Mouse (Mus musculus): ENCODE data around the gene Lss. TPM values are rescaled to one million over a fixed set of nuclear protein-coding genes. Genes with fewer than 3 reads are reported as not detected.

The Lss gene
- polyA plus RNA-seq, 1 experiment from 2014 or later = 22.3 TPM

DNA sequence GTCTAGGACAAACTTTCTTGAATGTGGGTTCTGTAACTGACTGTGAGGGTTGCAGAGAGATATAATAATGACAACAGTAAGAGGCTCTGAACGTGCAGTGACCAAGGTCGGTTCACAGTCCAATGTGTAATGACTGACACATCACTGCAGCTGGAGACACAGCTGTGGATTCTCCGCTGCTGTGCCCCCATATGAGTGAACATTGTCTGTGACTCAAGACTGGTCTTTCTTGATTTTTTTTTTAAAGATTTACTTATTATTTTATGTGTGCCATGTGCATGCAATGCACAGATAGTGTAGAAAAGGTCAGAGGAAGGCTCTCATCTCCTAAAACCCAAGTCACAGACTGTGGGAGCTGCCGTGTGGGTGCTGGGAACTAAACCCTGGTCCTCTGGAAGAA, 33.9 kb upstream of the Lss start:
- peaks cover 49% of the 10 kb centered on the region for H3K36me3 ChIP-seq (ENCODE audit: insufficient read depth, low read length)
- H3K9me3 ChIP-seq (ENCODE audit: low read length) = no peaks in the 10 kb centered on the region
- H3K9ac ChIP-seq (replicated peaks; ENCODE audit: low read depth) = no peak overlapping the region
- H3K4me2 ChIP-seq (replicated peaks; ENCODE audit: low read depth, low read length) = no peak overlapping the region
- TF ChIP-seq EP300 (IDR thresholded peaks at IDR 0.05) = no peak
- no peak for TF ChIP-seq CTCF (IDR thresholded peaks at IDR 0.05)
- H3K27ac ChIP-seq (ENCODE audit: low read length) = no peak overlapping the region
- no peak for DNase-seq (ENCODE audit: low spot score)
- no peaks in the 10 kb centered on the region for H3K4me1 ChIP-seq (ENCODE audit: insufficient read depth, low read depth, low read length)
- H3K27me3 ChIP-seq (replicated peaks; ENCODE audit: insufficient read depth, low read length) = no peaks in the 10 kb centered on the region
- ATAC-seq = no peak
- 95% methylated on average over 4 of the region's 4 CpGs for WGBS
- no peak overlapping the region for H3K4me3 ChIP-seq (ENCODE audit: low read depth, low read length)

DNA sequence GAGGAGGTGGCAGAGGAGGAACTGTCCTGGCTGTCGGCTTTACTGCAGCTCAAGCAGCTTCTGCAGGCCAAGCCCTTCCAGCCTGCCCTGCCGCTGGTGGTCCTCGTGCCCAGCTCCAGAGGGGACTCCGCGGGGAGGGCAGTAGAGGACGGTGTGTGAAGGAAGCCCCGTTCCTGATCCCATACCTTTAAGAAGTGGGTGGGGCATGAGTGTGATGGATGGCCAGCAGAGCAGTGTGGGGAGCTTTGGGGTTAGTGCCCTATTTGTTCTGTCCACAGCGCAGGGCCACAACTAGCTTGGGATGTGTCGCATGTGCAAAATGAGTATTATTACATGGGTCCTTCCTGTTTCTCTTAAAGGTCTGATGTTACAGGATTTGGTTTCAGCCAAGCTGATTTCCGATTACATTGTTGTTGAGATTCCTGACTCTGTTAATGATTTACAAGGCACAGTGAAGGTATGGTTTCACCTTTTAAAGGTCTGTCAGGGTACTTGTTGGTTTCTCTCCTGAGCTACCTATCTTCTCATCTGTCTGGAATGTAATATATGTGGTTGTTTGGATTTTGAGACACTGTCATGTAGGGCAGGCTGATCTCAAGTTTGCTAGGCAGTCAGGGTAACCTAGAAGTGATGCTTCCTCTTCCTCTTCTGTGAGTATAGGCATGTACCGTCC, 27.0 kb upstream of the Lss start:
- Histone ChIP-seq H3K9ac (replicated peaks; ENCODE audit: low read depth) (no peak overlapping the region), H3K4me1 (ENCODE audit: insufficient read depth, low read depth, low read length) (no peaks in the 10 kb centered on the region), H3K27ac (ENCODE audit: low read length) (no peak overlapping the region), H3K27me3 (replicated peaks; ENCODE audit: insufficient read depth, low read length) (no peaks in the 10 kb centered on the region), H3K9me3 (ENCODE audit: low read length) (no peaks in the 10 kb centered on the region), H3K4me2 (replicated peaks; ENCODE audit: low read depth, low read length) (no peak overlapping the region), H3K36me3 (ENCODE audit: insufficient read depth, low read length) (peaks cover 39% of the 10 kb centered on the region), H3K4me3 (ENCODE audit: low read depth, low read length) (no peak overlapping the region)
- DNase-seq (ENCODE audit: low spot score) = no peak
- WGBS = 75% methylated on average over 11 of the region's 11 CpGs
- TF ChIP-seq EP300 (IDR thresholded peaks at IDR 0.05) (no peak), CTCF (IDR thresholded peaks at IDR 0.05) (no peak)
- ATAC-seq = no peak

DNA sequence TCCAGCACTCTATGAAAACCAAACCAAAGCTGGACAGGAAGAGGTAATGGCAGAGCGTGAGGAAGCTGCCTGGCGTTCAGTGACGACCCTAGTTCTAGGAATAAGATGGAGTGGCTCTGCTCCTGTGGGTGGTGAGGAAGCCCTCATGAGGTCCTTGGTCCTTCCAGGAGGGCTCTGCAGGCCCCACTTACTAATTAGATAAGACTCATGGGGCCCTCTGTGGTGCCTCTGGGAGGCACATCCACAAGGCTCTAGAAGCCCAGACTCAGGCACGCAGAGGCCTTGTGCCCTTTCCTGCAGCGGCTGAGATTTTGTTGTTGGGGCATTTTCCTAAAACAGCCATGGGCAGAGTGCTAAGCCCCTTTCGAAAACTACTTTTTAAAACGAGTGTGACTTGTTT, 25.5 kb upstream of the Lss start:
- WGBS = 85% methylated on average over 7 of the region's 7 CpGs
- H3K36me3 ChIP-seq (ENCODE audit: insufficient read depth, low read length) = peaks cover 34% of the 10 kb centered on the region; the same call in 1 of the 2 replicates

DNA sequence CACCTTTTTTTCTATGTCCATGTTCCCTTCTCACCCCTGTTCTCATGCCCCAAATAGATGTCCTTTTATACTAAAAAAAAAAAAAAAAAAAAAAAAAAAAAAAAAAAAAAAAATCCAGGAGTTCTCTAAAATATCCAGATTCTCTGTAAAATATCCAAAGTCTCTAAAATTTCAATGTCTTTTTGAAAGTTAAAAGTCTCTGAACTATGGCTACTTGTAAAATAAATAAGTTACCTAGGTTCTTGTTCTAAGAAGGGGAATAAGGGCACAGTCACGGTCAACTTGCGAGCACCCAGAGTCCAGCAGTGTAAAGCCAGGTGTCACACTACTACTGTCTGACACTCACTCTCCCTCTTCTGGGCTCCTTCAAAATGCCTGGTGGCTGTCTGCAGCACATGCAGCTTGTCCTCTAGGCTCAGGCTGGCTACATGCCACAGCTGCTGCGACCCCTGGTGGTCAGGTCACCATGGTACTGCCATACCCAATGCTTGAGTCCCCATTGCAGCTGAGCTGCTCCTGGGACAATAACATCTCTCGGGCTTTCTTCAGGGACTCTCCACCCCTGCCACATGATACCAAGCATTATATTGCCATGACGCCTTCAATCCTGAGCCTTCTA, 18.3 kb upstream of the Lss start:
- ATAC-seq (peak; percentile 87), DNase-seq (ENCODE audit: low spot score) (peak; percentile 87)
- H3K27me3 ChIP-seq (replicated peaks; ENCODE audit: insufficient read depth, low read length) = no peaks in the 10 kb centered on the region
- no peak overlapping the region for H3K4me3 ChIP-seq (ENCODE audit: low read depth, low read length)
- H3K27ac ChIP-seq (ENCODE audit: low read length) = no peak overlapping the region
- no peaks in the 10 kb centered on the region for H3K4me1 ChIP-seq (ENCODE audit: insufficient read depth, low read depth, low read length)
- no peaks in the 10 kb centered on the region for H3K9me3 ChIP-seq (ENCODE audit: low read length)
- WGBS = 46% methylated on average over 5 of the region's 5 CpGs
- TF ChIP-seq CTCF (IDR thresholded peaks at IDR 0.05) (peak; percentile 91), EP300 (IDR thresholded peaks at IDR 0.05) (no peak)
- H3K36me3 ChIP-seq (ENCODE audit: insufficient read depth, low read length) = peaks cover 27% of the 10 kb centered on the region; the same call in 1 of the 2 replicates
- H3K4me2 ChIP-seq (replicated peaks; ENCODE audit: low read depth, low read length) = no peak overlapping the region
- no peak overlapping the region for H3K9ac ChIP-seq (replicated peaks; ENCODE audit: low read depth)

More for the DNA sequence above, 25.5 kb upstream of the Lss start:
- H3K27ac ChIP-seq (ENCODE audit: low read length) = no peak overlapping the region
- no peak for ATAC-seq
- no peak overlapping the region for H3K4me3 ChIP-seq (ENCODE audit: low read depth, low read length)
- DNase-seq (ENCODE audit: low spot score) = no peak
- H3K4me1 ChIP-seq (ENCODE audit: insufficient read depth, low read depth, low read length) = no peaks in the 10 kb centered on the region
- no peaks in the 10 kb centered on the region for H3K27me3 ChIP-seq (replicated peaks; ENCODE audit: insufficient read depth, low read length)
- H3K9ac ChIP-seq (replicated peaks; ENCODE audit: low read depth) = no peak overlapping the region
- TF ChIP-seq EP300 (IDR thresholded peaks at IDR 0.05) = no peak
- no peaks in the 10 kb centered on the region for H3K9me3 ChIP-seq (ENCODE audit: low read length)
- H3K4me2 ChIP-seq (replicated peaks; ENCODE audit: low read depth, low read length) = no peak overlapping the region

DNA sequence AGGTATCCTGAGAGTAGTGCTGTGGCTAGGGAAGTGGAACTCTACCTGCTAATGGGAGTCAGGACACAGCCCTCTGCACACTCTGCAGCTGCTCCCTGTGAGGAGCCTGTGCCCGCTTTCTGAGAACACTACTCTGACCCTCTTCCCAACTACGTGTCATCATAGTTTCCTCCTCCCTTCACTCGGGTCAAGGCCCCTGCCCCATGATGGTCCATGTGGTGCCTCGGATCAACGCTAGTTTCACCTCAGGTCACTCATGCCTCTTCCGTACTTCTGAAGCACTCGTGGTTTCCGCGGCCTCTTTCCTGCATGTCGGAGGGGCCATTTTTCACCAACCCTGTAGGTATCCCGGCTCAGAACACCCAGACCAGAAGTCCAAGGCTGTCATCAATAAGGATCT, 466 bp upstream of the Lss start:
- no peak for DNase-seq (ENCODE audit: low spot score)
- Histone ChIP-seq H3K27me3 (replicated peaks; ENCODE audit: insufficient read depth, low read length) (no peaks in the 10 kb centered on the region), H3K4me2 (replicated peaks; ENCODE audit: low read depth, low read length) (peak overlapping the region; percentile 76), H3K36me3 (ENCODE audit: insufficient read depth, low read length) (no peaks in the 10 kb centered on the region), H3K27ac (ENCODE audit: low read length) (no peak overlapping the region), H3K4me1 (ENCODE audit: insufficient read depth, low read depth, low read length) (peaks cover 4% of the 10 kb centered on the region; the same call in 1 of the 2 replicates), H3K9me3 (ENCODE audit: low read length) (no peaks in the 10 kb centered on the region), H3K4me3 (ENCODE audit: low read depth, low read length) (peak overlapping the region; percentile 47), H3K9ac (replicated peaks; ENCODE audit: low read depth) (no peak overlapping the region; the same call in 1 of the 2 replicates)
- WGBS = 4% methylated on average over 11 of the region's 11 CpGs
- ATAC-seq = no peak
- TF ChIP-seq EP300 (IDR thresholded peaks at IDR 0.05) = no peak
- no peak for TF ChIP-seq CTCF (IDR thresholded peaks at IDR 0.05)

DNA sequence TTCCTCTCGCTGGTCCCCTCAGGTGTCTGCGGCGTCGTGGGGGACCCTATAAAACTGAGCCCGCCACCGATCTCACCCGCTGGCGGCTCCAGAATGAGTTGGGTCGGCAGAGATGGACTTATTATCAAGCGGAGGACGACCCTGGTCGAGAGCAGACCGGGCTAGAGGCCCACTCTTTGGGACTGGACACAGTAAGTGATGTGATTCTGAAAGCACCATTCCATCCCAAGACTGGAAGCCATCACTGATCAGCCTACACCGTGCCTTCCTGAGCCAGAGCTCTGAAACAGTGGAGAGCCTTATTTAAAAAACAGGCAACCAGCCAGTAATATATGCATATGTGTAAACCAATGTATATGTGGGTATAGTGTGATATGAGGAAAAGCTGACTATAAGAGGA, 440 bp downstream of the Lss start:
- no peaks in the 10 kb centered on the region for H3K36me3 ChIP-seq (ENCODE audit: insufficient read depth, low read length)
- ATAC-seq (no peak; the same call in 1 of the 2 replicates), DNase-seq (ENCODE audit: low spot score) (no peak)
- H3K27me3 ChIP-seq (replicated peaks; ENCODE audit: insufficient read depth, low read length) = no peaks in the 10 kb centered on the region
- peak overlapping the region; percentile 11; the same call in 1 of the 2 replicates for H3K27ac ChIP-seq (ENCODE audit: low read length)
- WGBS = 3% methylated on average over 14 of the region's 14 CpGs
- H3K4me3 ChIP-seq (ENCODE audit: low read depth, low read length) = peak overlapping the region; percentile 47
- H3K4me1 ChIP-seq (ENCODE audit: insufficient read depth, low read depth, low read length) = peaks cover 4% of the 10 kb centered on the region; the same call in 1 of the 2 replicates
- H3K4me2 ChIP-seq (replicated peaks; ENCODE audit: low read depth, low read length) = peak overlapping the region; percentile 76
- no peak for TF ChIP-seq EP300 (IDR thresholded peaks at IDR 0.05)
- no peaks in the 10 kb centered on the region for H3K9me3 ChIP-seq (ENCODE audit: low read length)
- peak overlapping the region; percentile 45 for H3K9ac ChIP-seq (replicated peaks; ENCODE audit: low read depth)
